11 mouse cellular contexts compared by ENCODE assay signal in the genomic region with DNA sequence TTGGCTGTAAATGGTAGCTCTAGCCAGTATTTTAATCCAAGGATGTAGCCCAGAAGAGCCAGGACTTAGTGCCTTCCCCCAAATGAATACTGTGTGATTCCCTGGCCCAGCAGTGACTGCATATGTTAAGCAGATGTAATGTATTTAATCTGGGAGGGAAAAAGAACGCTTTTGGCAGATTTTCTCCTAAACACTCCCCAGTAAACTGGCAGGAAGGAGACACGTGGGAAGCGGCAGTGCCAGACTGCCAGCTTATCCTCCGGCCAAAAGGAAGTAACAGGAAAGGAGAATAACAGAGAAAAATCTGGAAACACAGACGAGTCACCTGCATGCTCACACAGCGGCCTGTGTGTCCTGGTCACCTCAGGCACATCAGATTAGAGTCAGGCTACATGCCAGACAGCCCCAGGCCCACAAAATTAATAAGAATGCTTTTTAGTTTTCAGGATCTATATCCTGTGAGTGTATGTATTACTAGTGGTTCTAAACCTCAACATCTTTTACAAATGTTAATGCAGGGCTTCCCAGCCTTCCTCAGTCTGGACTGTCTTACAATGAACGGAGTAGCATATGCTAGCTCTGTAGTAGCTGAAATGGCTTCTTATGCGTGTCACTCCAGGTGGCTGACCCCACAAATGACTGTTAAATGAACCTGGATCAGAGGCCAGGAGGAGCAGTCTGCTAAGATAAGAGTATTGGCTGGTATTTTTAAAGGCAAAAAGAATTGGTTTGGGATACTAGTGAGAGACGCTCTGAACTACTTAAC.
DNase-seq lines count a peak whose midpoint lies in the region; ATAC-seq and TF ChIP-seq lines count a peak whose summit lies in the region.
"Had no signal": no experiment of that assay in that cellular context is flagged by ENCODE, and none has a peak within 500 bp of the region (broad histone marks: within the 10 kb centered on the region; RNA-seq: fewer than 3 reads in every experiment).

No protein-coding gene starts in this region.

- H3K4me2 ChIP-seq in forebrain, postnatal 0 days (ENCODE audit: low read depth) = no peak overlapping the region
- H3K4me2 ChIP-seq: liver, embryonic 11.5 days had no signal

- no peak overlapping the region for H3K4me3 ChIP-seq in forebrain, postnatal 0 days (ENCODE audit: low read depth, low read length)
- H3K4me3 ChIP-seq: megakaryocyte, embryonic 14.5 days had no signal

- ATAC-seq in forebrain, postnatal 0 days = peak; percentile 92
- no peak for ATAC-seq in inflammation-experienced regulatory T-cells, adult 6 months
- ATAC-seq: intestine, postnatal 0 days had no signal

- H3K27me3 ChIP-seq in forebrain, postnatal 0 days (ENCODE audit: insufficient read depth, low read length) = no peaks in the 10 kb centered on the region
- H3K27me3 ChIP-seq: megakaryocyte, embryonic 14.5 days had no signal

- TF ChIP-seq CTCF in forebrain, postnatal 0 days (IDR thresholded peaks at IDR 0.05; ENCODE audit: low read depth) = no peak

- H3K27ac ChIP-seq in forebrain, postnatal 0 days (ENCODE audit: low read depth, low read length) = no peak overlapping the region

- no peak overlapping the region for H3K9ac ChIP-seq in forebrain, postnatal 0 days

- WGBS in forebrain, postnatal 0 days = 53% methylated on average over 9 of the region's 9 CpGs

- H3K4me1 ChIP-seq in forebrain, postnatal 0 days (ENCODE audit: insufficient read depth) = no peaks in the 10 kb centered on the region
- H3K4me1 ChIP-seq: megakaryocyte, embryonic 14.5 days had no signal

- no peaks in the 10 kb centered on the region for H3K36me3 ChIP-seq in forebrain, postnatal 0 days (ENCODE audit: insufficient read depth)

- peak; percentile 69 for DNase-seq in right cerebral cortex, adult 18-20 months
- no peak for DNase-seq in right cerebral cortex, postnatal 4 days
- DNase-seq in forebrain, postnatal 0 days = peak; percentile 77
- peak; percentile 24 for DNase-seq in left cerebral cortex, adult 11 months (ENCODE audit: low spot score)
- no peak for DNase-seq in thymus, postnatal 25 days
- no peak for DNase-seq in thymus, postnatal 36 days
- DNase-seq: adrenal gland, adult 8-10 months had no signal

- H3K9me3 ChIP-seq in forebrain, postnatal 0 days (ENCODE audit: low read length) = no peaks in the 10 kb centered on the region
- H3K9me3 ChIP-seq: megakaryocyte, embryonic 14.5 days had no signal

Comparison
In these comparisons a context has a peak if more than half of its experiments do, and no peak if none do; other contexts are left out.
1. DNase-seq: peak in right cerebral cortex, adult 18-20 months (single experiment), forebrain, postnatal 0 days (single experiment) and left cerebral cortex, adult 11 months (single experiment); none in right cerebral cortex, postnatal 4 days (single experiment), thymus, postnatal 25 days (single experiment) and thymus, postnatal 36 days (0 of 2).